Mouse (Mus musculus) bone marrow macrophage, adult 2 months (primary cell): Measurements from ENCODE around the gene Rnft1. TPM values are rescaled to one million over a fixed set of nuclear protein-coding genes. Genes with fewer than 3 reads are reported as not detected.

Experiments
- H3K27ac ChIP-seq: 2 replicates; pipeline ENCODE4 v1.5.1; 2012; ENCODE audit warnings: low read depth, low read length; ENCODE audit not compliant: insufficient read depth
- H3K4me1 ChIP-seq: 2 replicates; pipeline ENCODE4 v1.6.1; 2012; ENCODE audit warnings: low read length; ENCODE audit not compliant: control insufficient read depth, insufficient read depth
- H3K4me3 ChIP-seq: 2 replicates; pipeline ENCODE4 v1.5.1; 2012; ENCODE audit warnings: mild to moderate bottlenecking, low read length, moderate library complexity; ENCODE audit not compliant: insufficient read depth
- CTCF ChIP-seq: IDR thresholded peaks from 2 replicates; pipeline ENCODE4 v1.5.1; 2012; ENCODE audit warnings: low read depth, mild to moderate bottlenecking, low read length, moderate library complexity
- POLR2A ChIP-seq: IDR thresholded peaks from 2 replicates; pipeline ENCODE4 v1.6.1; 2012; ENCODE audit warnings: mild to moderate bottlenecking, low read depth, low read length, borderline replicate concordance
- polyA plus RNA-seq: library from polyadenylated mRNA; stranded (reverse); fragments of >200 nt; gene quantifications from 2 replicates; pipeline ENCODE4 v1.2.4, GENCODE M21; 2012; ENCODE audit not compliant: missing spikeins, insufficient read depth, insufficient read length

Gene Rnft1
- polyA plus RNA-seq, 1 experiment = 45.3 TPM

DNA sequence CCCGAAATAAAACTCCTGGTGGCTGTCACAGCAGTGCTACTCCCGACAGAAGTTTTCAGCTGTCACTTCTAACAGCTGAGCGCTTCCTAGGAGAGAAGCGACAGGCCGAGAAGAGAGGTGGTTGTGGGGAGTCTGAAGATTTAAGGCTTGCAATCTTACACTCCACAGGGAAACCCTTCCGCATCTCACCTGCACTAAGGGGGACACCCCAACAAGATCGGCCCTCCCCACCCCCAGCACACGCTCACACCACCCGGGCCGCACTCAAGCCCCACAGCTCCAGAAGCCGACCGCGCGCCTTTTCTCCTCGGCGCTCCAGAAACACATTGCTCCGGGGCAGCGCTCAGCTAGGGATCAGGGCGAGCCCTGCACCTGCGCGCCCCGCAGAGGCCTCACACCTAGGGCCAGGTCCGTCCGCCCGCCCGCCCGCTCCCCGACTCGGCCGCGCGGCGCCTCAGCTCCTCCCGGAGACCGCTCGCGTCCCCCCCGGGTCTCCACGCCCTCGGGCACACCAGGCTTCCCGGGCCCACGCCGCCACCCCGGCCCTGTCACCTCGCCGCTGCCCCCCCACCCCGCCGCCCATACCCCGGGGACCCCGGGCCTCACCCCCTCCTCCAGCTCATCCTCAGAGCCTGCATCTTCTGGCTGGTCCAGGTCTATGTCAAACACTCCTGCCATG, 59.6 kb downstream of the Rnft1 start:
- H3K4me1 ChIP-seq = peaks cover 29% of the 10 kb centered on the region
- H3K27ac ChIP-seq = peak overlapping the region; percentile 32; the same call in 1 of the 2 replicates
- peak overlapping the region; percentile 79 for H3K4me3 ChIP-seq
- TF ChIP-seq POLR2A (no peak), CTCF (no peak)

DNA sequence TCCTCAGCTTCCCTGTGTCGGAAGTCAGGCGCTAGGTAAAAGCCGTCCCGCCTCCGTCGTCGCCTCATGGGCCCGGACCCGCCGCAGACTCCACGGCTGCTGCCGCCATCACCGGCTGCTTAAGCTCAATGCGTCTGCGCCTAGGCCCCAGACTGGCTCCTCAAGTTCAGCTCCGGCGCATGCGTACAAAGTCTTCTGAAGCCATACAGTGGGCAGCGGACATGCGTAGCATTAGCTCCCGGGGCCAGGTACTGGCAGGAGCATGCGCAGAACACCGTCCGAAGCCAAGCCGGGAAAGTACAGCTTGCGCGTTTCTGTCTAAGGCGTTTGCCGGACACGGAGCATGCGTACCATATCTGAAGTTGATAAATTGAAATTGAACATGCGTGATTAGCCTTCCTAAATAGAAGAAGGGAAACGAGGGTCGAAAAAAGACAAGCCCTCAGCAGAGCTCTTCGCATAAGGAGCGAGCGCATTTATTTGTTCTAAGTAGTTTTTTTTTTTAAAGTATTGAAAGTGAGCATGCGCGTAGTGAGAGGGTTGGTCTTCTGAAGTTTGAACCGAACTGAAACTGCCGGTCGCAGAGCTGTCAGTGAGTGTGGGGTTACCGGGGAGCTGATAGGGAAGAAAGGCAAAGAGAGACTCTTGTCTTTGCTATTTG, 60.3 kb downstream of the Rnft1 start, which contains the start of the genes Rps6kb1 and Tubd1:
Gene Rps6kb1, minus strand, starts transcription at position 167 of the 661 bp plus-strand sequence.
Gene Tubd1, plus strand, starts transcription at position 353 of the 661 bp plus-strand sequence.
- peak within 1 kb of the TSS; percentile 79 for H3K4me3 ChIP-seq
- H3K4me1 ChIP-seq = peaks cover 27% of the 10 kb centered on the region
- peak within 1 kb of the TSS; percentile 74 for H3K27ac ChIP-seq
- TF ChIP-seq POLR2A (no peak), CTCF (no peak)

- no peak for TF ChIP-seq POLR2A
- no peak for TF ChIP-seq CTCF
- peak overlapping the region; percentile 64 for H3K4me3 ChIP-seq
- peak overlapping the region; percentile 74 for H3K27ac ChIP-seq
- peaks cover 20% of the 10 kb centered on the region for H3K4me1 ChIP-seq
Observed at GRCm38 (mm10) chr11:86545556-86545955, 61.1 kb downstream of the Rnft1 start.

GRCm38 (mm10) chr11:86547412-86547811, 63.0 kb downstream of the Rnft1 start:
- H3K4me3 ChIP-seq = no peak overlapping the region
- no peak overlapping the region for H3K27ac ChIP-seq
- TF ChIP-seq POLR2A = no peak
- no peak for TF ChIP-seq CTCF
- H3K4me1 ChIP-seq = peaks cover 10% of the 10 kb centered on the region

Other genes with a start within 250 kb of the Rnft1 start
- gene Ints2, start 227.1 kb upstream of the Rnft1 start, polyA plus RNA-seq = 9.1 and 11.1 TPM in 2 replicates
- gene Med13, start 127.1 kb upstream of the Rnft1 start, polyA plus RNA-seq = 28.2 and 34.9 TPM in 2 replicates
- gene Rps6kb1, start 60.1 kb downstream of the Rnft1 start, polyA plus RNA-seq = 30.9 and 33.0 TPM in 2 replicates
- 6.2 and 6.9 TPM in 2 replicates for gene Tubd1, start 60.3 kb downstream of the Rnft1 start, polyA plus RNA-seq
- gene Vmp1, start 199.2 kb downstream of the Rnft1 start, polyA plus RNA-seq = 178 and 230 TPM in 2 replicates
- gene Ptrh2, start 199.3 kb downstream of the Rnft1 start, polyA plus RNA-seq = 7.2 and 8.3 TPM in 2 replicates